Mouse (Mus musculus) testis, adult 2 months (tissue): ENCODE data around the gene Tac2.

Experiments
- CTCF ChIP-seq: fragments of 200-500 bp; IDR thresholded peaks from 2 replicates; pipeline ENCODE4 v1.5.1; 2012; ENCODE audit warnings: low read depth, mild to moderate bottlenecking, inconsistent platforms, low read length, moderate library complexity; ENCODE audit not compliant: control insufficient read depth, insufficient read depth, insufficient replicate concordance
- POLR2A ChIP-seq: fragments of 200-500 bp; IDR thresholded peaks from 2 replicates; pipeline ENCODE4 v1.6.1; 2012; ENCODE audit warnings: low read depth, mild to moderate bottlenecking, inconsistent platforms, low read length, moderate library complexity; ENCODE audit not compliant: control insufficient read depth

DNA sequence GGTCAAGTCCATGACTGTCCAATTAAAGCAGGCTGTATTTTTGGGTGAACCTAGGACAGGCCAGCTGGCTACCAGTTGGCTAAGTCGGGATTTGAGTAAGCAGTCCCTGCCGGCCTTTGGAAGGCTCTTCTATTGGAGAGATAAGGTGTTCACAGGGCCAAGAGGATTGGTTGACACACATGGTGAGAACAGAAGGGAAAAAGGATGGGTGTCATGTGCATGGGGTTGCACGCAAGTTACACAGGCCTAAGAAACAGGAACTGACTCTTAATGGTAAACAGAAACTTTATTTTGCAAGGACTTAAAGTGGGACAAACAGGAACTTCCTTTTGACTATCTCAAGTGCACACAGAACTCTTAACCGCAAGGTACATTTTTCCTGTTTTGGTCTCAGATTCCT lies 12.6 kb downstream of the Tac2 start:
- TF ChIP-seq CTCF (no peak), POLR2A (no peak)
